Comparison of ENCODE assay signal across 25 mouse cellular contexts in genomic region chr6:127976695-127977094, GRCm38 (mm10).
A peak's percentile ranks its signal among the peaks of the same experiment; 100 is the strongest.
DNase-seq lines count a peak whose midpoint lies in the region; ATAC-seq and TF ChIP-seq lines count a peak whose summit lies in the region.
"Had no signal": no experiment of that assay in that cellular context is flagged by ENCODE, and none has a peak within 500 bp of the region (broad histone marks: within the 10 kb centered on the region; RNA-seq: fewer than 3 reads in every experiment).

No protein-coding gene starts in this region.

- H3K27ac ChIP-seq in heart, embryonic 13.5 days (replicated peaks): peak overlapping the region; percentile 78
- H3K27ac ChIP-seq in heart, adult 2 months: no peak overlapping the region
- peak overlapping the region; percentile 46; the same call in 1 of the 2 replicates for H3K27ac ChIP-seq in heart, postnatal 0 days (ENCODE audit: low read depth)
- H3K27ac ChIP-seq in heart, embryonic 11.5 days (ENCODE audit: low read depth, low read length): no peak overlapping the region
- H3K27ac ChIP-seq: embryonic facial prominence, embryonic 15.5 days; forebrain, embryonic 10.5 days; gastrocnemius, adult 2 months; hindbrain, embryonic 12.5 days had no signal

- intact Hi-C loops in heart, adult 2 months (cut with DNase I): loop anchor here (10.0 kb wide), 1 partner anchor 328 kb away; the partner anchor contains the start of gene Tead4

- H3K4me3 ChIP-seq in heart, embryonic 13.5 days: no peak overlapping the region
- H3K4me3 ChIP-seq in heart, adult 2 months: no peak overlapping the region
- H3K4me3 ChIP-seq in heart, postnatal 0 days (ENCODE audit: low read depth, low read length): no peak overlapping the region
- H3K4me3 ChIP-seq in heart, embryonic 11.5 days (ENCODE audit: low read depth, low read length): no peak overlapping the region
- H3K4me3 ChIP-seq: embryonic facial prominence, embryonic 15.5 days; erythroblast, embryonic 14.5 days; forebrain, embryonic 10.5 days; gastrocnemius, adult 2 months; hindbrain, embryonic 12.5 days had no signal

- DNase-seq in cerebellum, adult 11 months: peak; percentile 32
- no peak for DNase-seq in cerebellum, postnatal 14 days
- DNase-seq in cerebellum, adult 9-11 months: peak; percentile 69
- no peak for DNase-seq in cerebellum, postnatal 10 days
- no peak for DNase-seq in heart, adult 2 months
- no peak for DNase-seq in heart, postnatal 0 days (ENCODE audit: low spot score)
- DNase-seq: adrenal gland, adult 8-10 months; adrenal gland, postnatal 36 days; B cell, adult 2 months; embryo, embryonic 11 days; gastrocnemius, adult 2 months; gastrocnemius, postnatal 25 days; kidney, adult 8-10 months had no signal

- no peaks in the 10 kb centered on the region for H3K27me3 ChIP-seq in heart, embryonic 13.5 days (replicated peaks)
- no peaks in the 10 kb centered on the region for H3K27me3 ChIP-seq in heart, adult 2 months (ENCODE audit: control insufficient read depth, insufficient read depth, low read length)
- H3K27me3 ChIP-seq in heart, postnatal 0 days (ENCODE audit: control insufficient read depth, insufficient read depth, low read length): no peaks in the 10 kb centered on the region
- H3K27me3 ChIP-seq in heart, embryonic 11.5 days (ENCODE audit: control insufficient read depth, insufficient read depth, low read length): no peaks in the 10 kb centered on the region
- H3K27me3 ChIP-seq: embryonic facial prominence, embryonic 15.5 days; hindbrain, embryonic 12.5 days had no signal

- H3K4me1 ChIP-seq in heart, embryonic 13.5 days: peaks cover 82% of the 10 kb centered on the region
- H3K4me1 ChIP-seq in heart, adult 2 months (ENCODE audit: control insufficient read depth, insufficient read depth, low read length): peaks cover 6% of the 10 kb centered on the region
- peaks cover 38% of the 10 kb centered on the region for H3K4me1 ChIP-seq in heart, postnatal 0 days (ENCODE audit: control insufficient read depth, insufficient read depth)
- H3K4me1 ChIP-seq in heart, embryonic 11.5 days (ENCODE audit: control insufficient read depth, insufficient read depth, low read length): peaks cover 46% of the 10 kb centered on the region

- peak overlapping the region; percentile 29 for H3K9ac ChIP-seq in heart, embryonic 13.5 days
- no peak overlapping the region for H3K9ac ChIP-seq in heart, adult 2 months (ENCODE audit: low read depth, low read length)
- no peak overlapping the region for H3K9ac ChIP-seq in heart, postnatal 0 days (replicated peaks; ENCODE audit: low read depth, low read length)
- H3K9ac ChIP-seq in heart, embryonic 11.5 days (ENCODE audit: low read depth, low read length): no peak overlapping the region
- H3K9ac ChIP-seq: embryonic facial prominence, embryonic 15.5 days; hindbrain, embryonic 12.5 days had no signal

- H3K79me2 ChIP-seq in heart, adult 2 months (replicated peaks; ENCODE audit: control insufficient read depth, insufficient read depth, low read length): no peaks in the 10 kb centered on the region; the same call in 1 of the 2 replicates

- no peak for TF ChIP-seq EP300 in heart, adult 2 months (IDR thresholded peaks at IDR 0.05; ENCODE audit: insufficient read depth, low read depth, low read length)
- TF ChIP-seq EP300 in heart, postnatal 0 days (IDR thresholded peaks at IDR 0.05; ENCODE audit: low read depth): no peak

- H3K36me3 ChIP-seq in heart, embryonic 13.5 days: no peaks in the 10 kb centered on the region
- no peaks in the 10 kb centered on the region for H3K36me3 ChIP-seq in heart, adult 2 months (ENCODE audit: control insufficient read depth, insufficient read depth, low read length)
- H3K36me3 ChIP-seq in heart, postnatal 0 days (replicated peaks; ENCODE audit: control insufficient read depth, insufficient read depth, low read length): no peaks in the 10 kb centered on the region; the same call in 1 of the 2 replicates
- no peaks in the 10 kb centered on the region for H3K36me3 ChIP-seq in heart, embryonic 11.5 days (ENCODE audit: control insufficient read depth, insufficient read depth, low read length)
- H3K36me3 ChIP-seq: embryonic facial prominence, embryonic 15.5 days; forebrain, embryonic 10.5 days; G1E; hindbrain, embryonic 12.5 days had no signal

- no peak for TF ChIP-seq CTCF in heart, adult 2 months (IDR thresholded peaks at IDR 0.05)
- no peak for TF ChIP-seq CTCF in heart, postnatal 0 days (IDR thresholded peaks at IDR 0.05; ENCODE audit: low read depth)

- no peak for TF ChIP-seq POLR2A in heart, adult 2 months (IDR thresholded peaks at IDR 0.05; ENCODE audit: insufficient read depth, low read depth, low read length)

- no peaks in the 10 kb centered on the region for H3K9me3 ChIP-seq in heart, embryonic 13.5 days
- no peaks in the 10 kb centered on the region for H3K9me3 ChIP-seq in heart, postnatal 0 days (replicated peaks; ENCODE audit: control insufficient read depth, low read length)
- no peaks in the 10 kb centered on the region for H3K9me3 ChIP-seq in heart, embryonic 11.5 days (replicated peaks; ENCODE audit: control insufficient read depth, low read length)
- H3K9me3 ChIP-seq: embryonic facial prominence, embryonic 15.5 days; forebrain, embryonic 10.5 days; hindbrain, embryonic 12.5 days had no signal

- no peak for ATAC-seq in heart, embryonic 13.5 days (ENCODE audit: extremely low read depth, insufficient number of reproducible peaks, low FRiP score, low TSS enrichment)
- ATAC-seq in heart, postnatal 0 days (ENCODE audit: insufficient read depth, low read depth): 0 out of 2 replicates have a peak, but pooled peaks have one; percentile 31
- ATAC-seq in heart, embryonic 11.5 days (replicated peaks; ENCODE audit: insufficient number of reproducible peaks, low FRiP score, low TSS enrichment): no peak
- ATAC-seq: CD4-positive, CD25-positive, alpha-beta regulatory T cell, adult 4 months; forebrain, embryonic 14.5 days; hindbrain, embryonic 16.5 days; inflammation-experienced regulatory T-cells, adult 6 months; intestine, postnatal 0 days had no signal

- no peak overlapping the region for H3K4me2 ChIP-seq in heart, embryonic 13.5 days
- no peak overlapping the region for H3K4me2 ChIP-seq in heart, postnatal 0 days (ENCODE audit: low read depth, low read length)
- H3K4me2 ChIP-seq in heart, embryonic 11.5 days: no peak overlapping the region
- H3K4me2 ChIP-seq: embryonic facial prominence, embryonic 15.5 days; hindbrain, embryonic 12.5 days had no signal

- 49% methylated on average over 6 of the region's 6 CpGs for WGBS in heart, embryonic 13.5 days
- 68% methylated on average over 6 of the region's 6 CpGs for WGBS in heart, adult 2 months
- 35% methylated on average over 6 of the region's 6 CpGs for WGBS in heart, postnatal 0 days
- 67% methylated on average over 6 of the region's 6 CpGs for WGBS in heart, embryonic 11.5 days (ENCODE audit: insufficient replicate concordance)

Comparison
In these comparisons a context has a peak if more than half of its experiments do, and no peak if none do; other contexts are left out.
1. DNase-seq: peak in cerebellum, adult 11 months (single experiment) and cerebellum, adult 9-11 months (single experiment); none in cerebellum, postnatal 14 days (0 of 2), cerebellum, postnatal 10 days (0 of 2), heart, adult 2 months (0 of 2) and heart, postnatal 0 days (single experiment).
2. H3K27ac ChIP-seq: peak in heart, embryonic 13.5 days (single experiment) and heart, postnatal 0 days (single experiment); none in heart, adult 2 months (single experiment) and heart, embryonic 11.5 days (single experiment).